Mouse (Mus musculus): ENCODE data around the gene Hoxc6. TPM values are rescaled to one million over a fixed set of nuclear protein-coding genes. Genes with fewer than 3 reads are reported as not detected.

The Hoxc6 gene
- total RNA-seq, 4 experiments from 2014 or later, result 4.5 to 6.3 (median 5.2) TPM

GRCm38 (mm10) chr15:103037579-103037978, 39.5 kb downstream of the Hoxc6 start:
- no peak for DNase-seq (ENCODE audit: low spot score in 2 of 2)

- no peak for DNase-seq (ENCODE audit: low spot score in 2 of 2)
Observed at GRCm38 (mm10) chr15:103038701-103039480, 40.8 kb downstream of the Hoxc6 start.

GRCm38 (mm10) chr15:103039609-103040008, 41.6 kb downstream of the Hoxc6 start:
- no peak for DNase-seq (ENCODE audit: low spot score in 2 of 2)

- DNase-seq (ENCODE audit: low spot score in 2 of 2), result no peak
Observed at GRCm38 (mm10) chr15:103040601-103041000, 42.5 kb downstream of the Hoxc6 start.

- DNase-seq (ENCODE audit: low spot score in 2 of 2), result no peak
Observed at GRCm38 (mm10) chr15:103041613-103042012, 43.6 kb downstream of the Hoxc6 start.

GRCm38 (mm10) chr15:103042209-103042608, 44.2 kb downstream of the Hoxc6 start:
- DNase-seq (ENCODE audit: low spot score in 2 of 2), result no peak

- no peak for DNase-seq (ENCODE audit: low spot score in 2 of 2)
Observed at GRCm38 (mm10) chr15:103051670-103052069, 53.6 kb downstream of the Hoxc6 start.

- no peak for DNase-seq (ENCODE audit: low spot score in 2 of 2)
Observed at GRCm38 (mm10) chr15:103053210-103053609, 55.2 kb downstream of the Hoxc6 start.

- DNase-seq (ENCODE audit: low spot score in 2 of 2), result no peak
Observed at GRCm38 (mm10) chr15:103056396-103056795, 58.3 kb downstream of the Hoxc6 start.

- DNase-seq (ENCODE audit: low spot score in 2 of 2), result no peak
Observed at GRCm38 (mm10) chr15:103058715-103059114, 60.7 kb downstream of the Hoxc6 start.

- no peak for DNase-seq (ENCODE audit: low spot score in 2 of 2)
Observed at GRCm38 (mm10) chr15:103059393-103059992, 61.4 kb downstream of the Hoxc6 start.

GRCm38 (mm10) chr15:103060021-103060340, 61.9 kb downstream of the Hoxc6 start:
- DNase-seq (ENCODE audit: low spot score in 2 of 2), result no peak

- DNase-seq (ENCODE audit: low spot score in 2 of 2), result peak; percentile 31 to 54
Observed at GRCm38 (mm10) chr15:103060341-103061130, 62.5 kb downstream of the Hoxc6 start.

- peak in 1 of 2 experiments; percentile 38 for DNase-seq (ENCODE audit: low spot score in 2 of 2)
Observed at GRCm38 (mm10) chr15:103061131-103061825, 63.2 kb downstream of the Hoxc6 start.

Small RNAs within 50 kb of the gene (microRNA-seq; reads per million reads assigned to microRNA genes)
- gene Mir196a-2 (5,419 reads per million, percentile 89 among the genes with 10 or more reads in this experiment), gene Mir615 (1,255 reads per million, percentile 81 among the genes with 10 or more reads in this experiment)

Other genes starting within 250 kb of the Hoxc6 start
- not detected for gene Hoxc13, start 77.2 kb upstream of the Hoxc6 start, total RNA-seq (2022)
- not detected for gene Hoxc12, start 61.5 kb upstream of the Hoxc6 start, total RNA-seq (2022)
- 1 to 10 TPM; 6.0 to 8.8 (median 7.6) TPM for gene Hoxc11, start 43.8 kb upstream of the Hoxc6 start, total RNA-seq (2022)
- 100 to 1,000 TPM in 1 of 4 experiments, 10 to 100 TPM in 3; 77.4 to 106 (median 88.9) TPM for gene Hoxc10, start 31.5 kb upstream of the Hoxc6 start, total RNA-seq (2022)
- gene Hoxc5, start 30.8 kb upstream of the Hoxc6 start, total RNA-seq (2022), result 1 to 10 TPM; 1.6 to 3.4 (median 2.4) TPM
- 1 to 10 TPM; 5.3 to 7.4 (median 6.0) TPM for gene Hoxc9, start 21.8 kb upstream of the Hoxc6 start, total RNA-seq (2022)
- 1 to 10 TPM; 1.3 to 1.5 (median 1.4) TPM for gene Hoxc8, start 7.7 kb upstream of the Hoxc6 start, total RNA-seq (2022)
- 1 to 10 TPM; 4.6 to 5.6 (median 4.7) TPM for gene Hoxc4, start 20.7 kb downstream of the Hoxc6 start, total RNA-seq (2022)
- 10 to 100 TPM in 3 of 4 experiments, 1 to 10 TPM in 1; 10.0 to 19.3 (median 12.3) TPM for gene Smug1, start 168.8 kb downstream of the Hoxc6 start, total RNA-seq (2022)
- gene Cbx5, start 241.6 kb downstream of the Hoxc6 start, total RNA-seq (2022), result 10 to 100 TPM; 25.0 to 34.2 (median 28.9) TPM
- 100 to 1,000 TPM in 1 of 4 experiments, 10 to 100 TPM in 3; 82.7 to 111 (median 89.3) TPM for gene Hnrnpa1, start 242.2 kb downstream of the Hoxc6 start, total RNA-seq (2022)